Mouse (Mus musculus) T-helper 2 cell (primary cell): Measurements from ENCODE around the gene Rpn2.

Source experiments
- in situ Hi-C: fragments of 300-600 bp; cut with MboI, MseI; formaldehyde crosslinking; loops from one replicate; pipeline ENCODE4 v1.15.1; 2025; ENCODE audit warnings: high pct_unique_total_duplicates

Rpn2 gene

DNA sequence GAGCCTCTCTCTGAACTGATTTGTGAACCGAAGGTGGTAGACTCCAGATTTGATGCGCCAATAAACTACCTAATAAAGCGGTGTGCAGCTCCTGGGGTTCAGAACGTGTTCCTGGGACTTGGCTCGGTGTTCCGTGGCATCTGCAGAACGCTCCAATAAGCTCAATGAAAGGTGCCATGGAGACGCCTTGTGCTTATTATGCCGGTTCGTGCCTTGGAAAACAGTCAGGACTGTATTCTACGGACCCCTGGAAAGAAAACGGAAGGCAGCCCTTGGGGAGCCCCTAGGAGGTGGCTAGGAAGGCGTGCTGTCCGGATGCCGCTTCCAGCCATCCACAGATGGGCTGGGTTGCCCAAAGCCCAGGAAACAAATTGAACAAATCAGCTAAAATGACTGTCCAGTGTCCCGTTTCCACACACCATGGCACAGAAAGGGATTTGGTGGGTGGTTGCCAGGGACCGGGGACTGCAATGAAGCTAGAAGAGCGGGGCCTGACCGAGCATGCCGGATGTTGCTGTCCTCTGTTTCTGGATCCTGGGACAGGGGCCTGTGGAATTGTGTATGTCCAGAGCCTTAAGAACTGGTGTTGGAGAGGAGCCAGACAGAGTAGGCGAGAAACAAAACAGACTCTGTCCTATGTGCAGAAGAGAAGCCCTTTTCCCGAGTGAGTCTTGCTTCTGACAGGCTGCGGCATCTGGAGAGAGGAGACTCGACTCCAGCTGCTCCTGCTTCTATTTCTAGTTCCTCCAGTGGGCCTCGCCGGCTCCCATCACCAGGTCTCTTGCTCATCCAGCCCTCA, 68.7 kb downstream of the Rpn2 start, which contains the start of gene Ghrh:
Gene Ghrh (minus strand): TSS at position 146 of the 799 bp plus-strand sequence.
- in situ Hi-C loops, result no loop called here

DNA sequence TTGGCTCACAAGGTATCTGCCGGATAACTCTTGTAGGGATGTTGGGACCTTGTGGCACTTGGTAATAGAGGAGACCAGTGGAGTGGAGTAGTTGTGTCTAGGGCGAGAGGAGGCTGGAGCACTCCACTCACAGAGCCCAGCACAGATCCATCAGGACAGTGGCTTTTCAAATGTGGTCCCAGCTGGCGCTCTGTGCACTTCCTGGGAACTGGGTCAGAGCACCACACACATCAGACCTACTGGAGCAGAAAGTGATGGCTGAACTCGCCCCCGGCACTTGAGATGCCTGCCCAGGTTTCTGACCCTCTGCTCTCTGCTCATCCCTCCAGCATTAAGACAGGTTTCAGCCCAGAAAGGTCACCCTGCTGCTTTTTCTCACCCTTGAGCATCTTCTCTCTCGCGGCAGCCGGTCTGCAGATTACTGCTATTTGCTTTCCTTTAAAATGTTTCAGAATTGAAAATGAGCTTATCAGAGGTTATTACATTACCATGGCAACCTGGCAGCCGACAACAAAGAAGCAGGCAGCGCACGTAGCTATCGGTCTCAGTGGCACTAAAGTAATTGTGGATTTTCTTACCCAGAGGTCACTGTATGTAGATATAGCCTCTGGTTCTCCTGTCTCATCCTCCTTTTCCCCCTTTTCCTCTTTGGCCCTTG, 70.4 kb downstream of the Rpn2 start:
- in situ Hi-C loops, result no loop called here

DNA sequence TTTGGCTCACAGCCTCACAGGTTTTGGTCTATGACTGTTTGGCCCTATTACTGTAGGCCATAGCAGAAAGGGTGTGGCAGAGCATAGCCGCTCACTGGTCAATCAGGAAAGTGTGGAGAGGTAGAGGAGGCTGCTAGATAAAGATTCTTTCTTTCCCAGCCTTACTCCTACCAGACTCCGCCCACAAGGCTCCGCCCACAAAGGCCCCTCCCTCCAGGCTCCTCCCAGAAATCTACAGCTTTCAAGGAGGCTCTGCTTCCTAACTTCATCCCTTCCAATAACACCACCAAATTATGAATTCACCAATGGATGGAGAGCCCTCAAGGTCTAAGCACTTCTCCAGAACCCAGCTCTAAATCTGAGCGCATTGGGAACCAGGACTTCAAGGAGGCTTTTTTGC, 74.4 kb downstream of the Rpn2 start:
- in situ Hi-C loops, result no loop called here

DNA sequence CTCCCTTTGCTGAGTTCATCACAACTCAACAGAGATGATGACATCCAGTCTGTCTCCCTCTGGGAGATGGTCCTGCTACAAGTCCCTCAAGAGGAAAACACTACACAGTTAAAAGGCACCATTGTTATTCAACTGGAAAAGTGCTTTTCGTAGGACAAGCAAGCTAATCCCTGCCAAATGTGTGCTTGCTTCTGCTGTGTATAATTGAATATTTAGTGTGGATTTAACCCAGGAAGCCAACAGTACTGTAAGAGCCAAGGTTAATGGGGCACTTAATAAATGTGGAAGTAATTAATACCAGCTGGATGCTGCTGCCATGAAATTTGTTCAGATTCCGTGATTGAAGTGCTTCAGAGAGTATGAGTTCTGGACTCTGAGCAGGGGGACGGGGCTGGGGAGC, 75.3 kb downstream of the Rpn2 start:
- in situ Hi-C loops, result no loop called here

DNA sequence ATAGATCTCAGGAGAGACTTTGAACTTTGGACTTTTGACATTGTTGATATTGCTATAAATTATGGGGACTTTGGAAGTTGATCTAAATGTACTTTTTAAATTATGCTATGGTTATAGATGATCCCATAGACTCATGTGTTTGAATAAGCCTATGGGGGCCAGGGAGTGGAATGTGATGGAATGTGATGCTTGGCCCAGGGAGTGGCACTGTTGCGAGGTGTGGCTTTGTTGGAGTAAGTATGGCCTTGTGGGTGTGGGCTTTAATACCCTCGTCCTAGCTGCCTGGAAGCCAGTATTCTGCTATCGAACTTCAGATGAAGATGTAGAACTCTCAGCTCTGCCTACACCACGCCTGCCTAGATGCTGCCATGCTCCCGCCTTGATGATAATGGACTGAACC, 81.2 kb downstream of the Rpn2 start:
- in situ Hi-C loops, result no loop called here

DNA sequence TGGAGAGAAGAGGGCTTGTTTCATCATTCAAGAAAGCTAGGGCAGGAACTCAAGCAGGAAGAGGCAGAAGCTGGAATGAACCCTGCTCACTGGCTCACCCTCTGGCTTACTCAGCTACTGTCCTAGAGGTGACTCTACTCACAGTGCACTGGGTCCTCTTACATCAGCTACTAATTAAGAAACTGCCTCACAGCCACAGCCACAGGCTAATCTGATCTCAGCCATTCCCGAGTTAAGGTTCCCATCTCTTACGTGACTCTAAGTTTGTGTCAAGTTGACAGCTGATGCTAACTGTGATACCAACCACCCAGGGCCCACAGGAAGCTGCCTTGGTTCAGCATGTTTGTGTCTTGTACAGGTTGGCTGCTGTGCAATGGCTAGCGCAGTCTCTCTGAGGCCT, 84.2 kb downstream of the Rpn2 start:
- in situ Hi-C loops, result no loop called here

DNA sequence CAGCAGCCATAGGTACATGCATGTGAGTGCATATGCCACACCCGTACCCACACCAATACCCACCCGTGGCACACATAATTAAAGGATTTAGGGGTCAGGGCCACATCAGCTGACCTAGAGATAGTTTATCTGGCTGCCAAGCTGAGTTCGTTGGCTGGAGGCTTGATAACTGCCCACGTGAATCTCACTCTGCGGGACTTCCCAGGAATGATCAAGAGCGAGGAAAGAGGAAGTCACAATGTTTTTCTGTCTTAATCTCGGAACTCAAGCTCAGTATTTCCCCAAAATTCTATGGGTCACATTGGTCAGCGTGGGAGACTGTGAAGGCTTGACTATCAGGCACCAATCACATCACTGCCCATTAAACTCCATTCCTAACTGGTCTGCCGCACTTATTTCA, 87.9 kb downstream of the Rpn2 start:
- in situ Hi-C loops, result no loop called here

DNA sequence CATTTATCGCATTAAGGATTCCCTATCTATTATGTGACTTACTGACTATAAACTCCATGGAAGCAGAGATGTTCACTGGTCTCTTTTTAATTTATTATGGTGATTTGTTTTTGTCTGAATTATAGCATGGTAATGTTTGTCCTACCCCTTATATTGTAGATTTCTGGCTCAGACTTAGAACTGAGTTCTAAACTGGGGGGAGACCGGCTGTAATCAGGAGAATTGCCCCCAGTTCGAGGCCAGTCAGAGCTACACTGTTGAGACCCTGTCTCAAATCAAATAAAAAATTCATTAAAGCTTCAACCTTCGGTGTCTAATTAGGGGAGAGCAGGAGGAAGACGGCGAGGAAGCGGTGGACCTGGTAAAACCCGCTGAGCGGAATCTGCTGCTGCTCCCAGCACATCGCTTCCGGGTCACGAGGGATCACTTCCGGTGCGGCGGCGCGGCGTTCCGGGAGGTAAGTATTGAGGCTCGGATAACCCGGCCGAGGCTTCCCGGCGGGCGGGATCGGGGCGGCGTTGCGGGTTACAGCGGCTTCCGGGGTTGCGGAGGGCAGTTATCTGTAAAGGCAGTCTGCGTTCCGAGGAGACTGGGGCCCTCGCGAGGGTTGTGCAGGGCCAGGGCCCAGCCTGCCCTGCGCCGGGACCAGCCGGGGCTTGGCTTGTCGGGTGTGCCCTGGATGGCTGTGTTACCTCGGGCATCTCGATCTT, 88.5 kb downstream of the Rpn2 start, which contains the start of gene Manbal:
Gene Manbal (plus strand): TSS at position 411 of the 710 bp plus-strand sequence.
- in situ Hi-C loops, result no loop called here

DNA sequence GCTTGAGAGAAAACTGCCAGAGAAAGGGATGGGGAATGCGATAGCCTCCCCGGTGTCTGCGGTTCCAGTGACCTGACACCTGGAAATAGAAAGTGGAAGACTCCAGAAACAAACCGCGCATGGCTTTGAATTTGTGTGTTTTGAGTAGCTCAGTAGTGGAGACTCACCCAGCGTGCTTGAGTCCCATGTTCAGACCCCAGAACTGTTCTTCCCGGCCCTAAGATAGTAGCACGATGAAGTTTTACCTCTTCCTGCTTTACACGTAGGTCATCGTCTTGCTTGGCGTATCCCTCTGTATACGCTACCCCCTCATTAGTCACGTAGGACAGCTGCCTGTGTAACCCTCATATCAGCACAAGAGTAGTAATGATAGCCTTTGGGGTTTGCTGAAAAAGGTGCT, 89.2 kb downstream of the Rpn2 start:
- in situ Hi-C loops, result no loop called here

DNA sequence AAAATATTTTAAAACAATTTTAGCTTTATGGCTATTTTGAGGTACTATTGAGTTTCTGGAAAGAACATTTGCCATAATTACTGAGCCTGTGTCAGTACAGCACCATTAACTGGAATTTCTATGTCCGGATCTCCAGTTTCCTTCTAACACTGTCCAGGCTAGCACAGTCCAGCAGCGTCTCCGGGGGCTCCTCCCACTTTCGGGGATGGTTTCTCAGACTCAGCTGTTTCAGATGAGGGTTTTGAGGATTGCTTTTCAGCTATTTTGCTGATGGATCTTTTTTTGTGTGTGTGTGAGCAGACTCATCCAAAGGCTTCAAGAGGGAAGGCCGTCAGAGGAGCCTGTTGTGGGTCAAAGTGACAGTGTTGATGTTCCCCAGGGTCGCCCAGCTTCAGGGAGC, 92.9 kb downstream of the Rpn2 start:
- in situ Hi-C loops, result no loop called here

DNA sequence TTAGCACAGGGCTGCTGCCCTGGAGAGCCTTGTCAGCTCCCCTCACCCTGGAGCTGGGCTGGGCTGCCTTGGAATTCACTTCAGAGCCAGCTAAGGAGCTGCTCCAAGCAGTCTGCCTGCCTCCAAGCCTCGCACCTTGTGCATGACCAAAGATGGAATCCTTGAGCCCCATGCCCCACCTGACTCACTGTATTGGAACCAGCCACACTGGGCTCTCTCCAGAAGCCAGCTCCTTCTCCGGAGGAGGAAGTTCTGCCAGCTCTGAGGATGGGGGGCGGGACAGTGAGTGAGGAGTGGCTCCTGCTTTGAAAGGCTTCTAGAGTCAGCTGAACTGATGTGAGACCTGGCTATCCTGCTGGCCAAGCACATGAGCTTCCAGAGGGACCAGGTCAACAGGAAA, 94.9 kb downstream of the Rpn2 start:
- in situ Hi-C loops, result no loop called here

DNA sequence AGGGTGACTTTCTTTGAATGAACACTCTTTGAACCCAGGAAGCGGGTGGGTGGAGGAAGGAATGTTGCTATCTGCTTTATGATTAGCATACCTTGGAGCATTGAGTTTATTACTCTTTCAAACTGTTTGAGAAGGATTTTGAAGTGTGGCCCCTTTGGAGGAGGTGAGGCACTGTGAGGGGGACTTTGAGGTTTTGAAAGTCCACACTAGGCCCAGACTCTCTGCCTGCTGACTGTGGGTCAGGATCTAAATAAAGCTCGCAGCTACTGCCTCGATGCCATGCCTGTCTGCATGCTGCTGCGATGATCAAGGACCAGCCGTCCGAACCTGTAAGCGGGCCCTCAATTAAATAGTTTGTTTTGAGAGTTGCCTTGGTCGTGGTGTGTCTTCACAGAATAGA, 96.2 kb downstream of the Rpn2 start:
- in situ Hi-C loops, result no loop called here
